In genomic region chr4:139307916-139308315, GRCm38 (mm10) we compare ENCODE assay signal across 15 mouse cellular contexts. TPM values are rescaled to one million over a fixed set of nuclear protein-coding genes. Genes with fewer than 3 reads are reported as not detected.
DNase-seq lines count a peak whose midpoint lies in the region; ATAC-seq and TF ChIP-seq lines count a peak whose summit lies in the region.
"Had no signal": no experiment of that assay in that cellular context is flagged by ENCODE, and none has a peak within 500 bp of the region (broad histone marks: within the 10 kb centered on the region; RNA-seq: fewer than 3 reads in every experiment).

No protein-coding gene starts in this region.

- ATAC-seq in kidney, embryonic 14.5 days (ENCODE audit: low FRiP score, low TSS enrichment), result no peak
- no peak for ATAC-seq in megakaryocyte-erythroid progenitor cell, adult 5-6 weeks (replicated peaks; ENCODE audit: low FRiP score, low TSS enrichment, poor library complexity, severe bottlenecking)
- ATAC-seq: forebrain, embryonic 13.5 days had no signal

- 0 out of 2 replicates have a peak, but pooled peaks cover 12% of the 10 kb centered on the region for H3K4me1 ChIP-seq in kidney, adult 2 months (ENCODE audit: control insufficient read depth, insufficient read depth, low read length)
- peaks cover 13% of the 10 kb centered on the region for H3K4me1 ChIP-seq in kidney, embryonic 14.5 days (ENCODE audit: control insufficient read depth, insufficient read depth, low read length)
- H3K4me1 ChIP-seq in CH12.LX (ENCODE audit: control insufficient read depth in 1 of 2, insufficient read depth in 2 of 2), result peaks cover 26 to 61% of the 10 kb centered on the region in 2 experiments
- peaks cover 58% of the 10 kb centered on the region for H3K4me1 ChIP-seq in megakaryocyte, embryonic 14.5 days

- no peak overlapping the region for H3K27ac ChIP-seq in kidney, adult 2 months (ENCODE audit: insufficient read depth, low read depth, low read length)
- no peak overlapping the region for H3K27ac ChIP-seq in kidney, embryonic 14.5 days (ENCODE audit: low read depth, low read length)
- no peak overlapping the region for H3K27ac ChIP-seq in CH12.LX (ENCODE audit: insufficient read depth, low read depth)
- H3K27ac ChIP-seq: forebrain, embryonic 13.5 days; hindbrain, embryonic 10.5 days; kidney, postnatal 0 days; left cerebral cortex, adult 2 months had no signal

- H3K79me2 ChIP-seq in CH12.LX (replicated peaks; ENCODE audit: control insufficient read depth, extremely low read depth, insufficient read depth, poor library complexity, severe bottlenecking), result no peaks in the 10 kb centered on the region

- no peak for TF ChIP-seq POLR2A in kidney, adult 2 months (IDR thresholded peaks at IDR 0.05; ENCODE audit: low read depth, low read length)
- TF ChIP-seq POLR2A in CH12.LX (IDR thresholded peaks at IDR 0.05; ENCODE audit: low read depth, low read length), result no peak

- 0 out of 2 replicates have a peak, but pooled peaks have one; percentile 44 for TF ChIP-seq EP300 in CH12.LX (IDR thresholded peaks at IDR 0.05; ENCODE audit: low read length)

- no peak overlapping the region for H3K4me2 ChIP-seq in kidney, embryonic 14.5 days (replicated peaks; ENCODE audit: low read depth, low read length)
- H3K4me2 ChIP-seq in CH12.LX (ENCODE audit: insufficient read depth, low read depth, poor library complexity, severe bottlenecking), result peak overlapping the region; percentile 8; the same call in 1 of the 2 replicates
- H3K4me2 ChIP-seq: forebrain, embryonic 13.5 days; midbrain, embryonic 11.5 days had no signal

- dilution Hi-C loops in CH12.LX (cut with MboI; ENCODE audit: extremely low pct_ligation_motif_present, extremely low pct_unique_long_range_greater_than_20kb, low sequenced_read_pairs), result no loop called here

- no peaks in the 10 kb centered on the region for H3K27me3 ChIP-seq in kidney, adult 2 months (replicated peaks; ENCODE audit: control insufficient read depth, insufficient read depth, low read length)
- H3K27me3 ChIP-seq in kidney, embryonic 14.5 days (ENCODE audit: control insufficient read depth, insufficient read depth, low read length), result no peaks in the 10 kb centered on the region
- H3K27me3 ChIP-seq in CH12.LX (replicated peaks), result peaks cover 8% of the 10 kb centered on the region
- H3K27me3 ChIP-seq in megakaryocyte, embryonic 14.5 days (replicated peaks), result peaks cover 12% of the 10 kb centered on the region

- 63% methylated on average over 5 of the region's 5 CpGs for WGBS in kidney, adult 2 months
- 90% methylated on average over 5 of the region's 5 CpGs for WGBS in kidney, embryonic 14.5 days

- peak; percentile 77 for DNase-seq in kidney, adult 2 months
- DNase-seq in A20 (ENCODE audit: low read depth, low spot score) (peak; percentile 76), CH12.LX (ENCODE audit: extremely low read depth) (peak; percentile 82)
- no peak for DNase-seq in layer of hippocampus, adult 8-10 months (ENCODE audit: low spot score in 2 of 2)
- DNase-seq: adrenal gland, postnatal 36 days; cerebellum, adult 8-10 months; right cerebral cortex, adult 18-20 months had no signal

- TF ChIP-seq CTCF in kidney, adult 2 months (conservative IDR thresholded peaks at IDR 0.05; ENCODE audit: insufficient read depth, insufficient read length, low read depth, low read length), result no peak
- no peak for TF ChIP-seq CTCF in CH12.LX (conservative IDR thresholded peaks at IDR 0.05 in 1 of 2, IDR thresholded peaks at IDR 0.05 in 1 of 2; ENCODE audit: low read depth in 2 of 2, low read length in 2 of 2)

- H3K36me3 ChIP-seq in kidney, adult 2 months (ENCODE audit: control insufficient read depth, insufficient read depth, low read length), result no peaks in the 10 kb centered on the region
- H3K36me3 ChIP-seq in kidney, embryonic 14.5 days (ENCODE audit: control insufficient read depth, insufficient read depth, low read length), result no peaks in the 10 kb centered on the region; the same call in 1 of the 2 replicates
- peaks cover 0 to 17% of the 10 kb centered on the region in 2 experiments for H3K36me3 ChIP-seq in CH12.LX (replicated peaks in 1 of 2; ENCODE audit: control insufficient read depth in 1 of 2, insufficient read depth in 1 of 2, low read length in 1 of 2)
- H3K36me3 ChIP-seq in megakaryocyte, embryonic 14.5 days (replicated peaks; ENCODE audit: low read length), result peaks cover 53% of the 10 kb centered on the region

- in situ Hi-C loops in CH12.LX (cut with MboI; ENCODE audit: low pct_ligation_motif_present, low pct_unique_long_range_greater_than_20kb, low sequenced_read_pairs), result no loop called here

- no peak for TF ChIP-seq RAD21 in CH12.LX (IDR thresholded peaks at IDR 0.05; ENCODE audit: low read depth, low read length)

- H3K9me3 ChIP-seq in kidney, embryonic 14.5 days (ENCODE audit: control insufficient read depth, low read length), result no peaks in the 10 kb centered on the region
- H3K9me3 ChIP-seq in CH12.LX (replicated peaks; ENCODE audit: low read length), result no peaks in the 10 kb centered on the region
- H3K9me3 ChIP-seq in megakaryocyte, embryonic 14.5 days, result no peaks in the 10 kb centered on the region
- H3K9me3 ChIP-seq: forebrain, embryonic 13.5 days; hindbrain, embryonic 10.5 days had no signal

- no peak overlapping the region for H3K9ac ChIP-seq in kidney, embryonic 14.5 days (ENCODE audit: low read depth, low read length)
- no peak overlapping the region for H3K9ac ChIP-seq in CH12.LX (ENCODE audit: insufficient read depth, low read depth)
- H3K9ac ChIP-seq: forebrain, embryonic 13.5 days had no signal

- H3K4me3 ChIP-seq in kidney, adult 2 months (ENCODE audit: insufficient read depth, low read depth, low read length), result no peak overlapping the region
- no peak overlapping the region for H3K4me3 ChIP-seq in kidney, embryonic 14.5 days (ENCODE audit: low read length)
- H3K4me3 ChIP-seq in CH12.LX (replicated peaks in 1 of 3; ENCODE audit: low read depth in 2 of 3, low read length in 2 of 3, poor library complexity in 1 of 3), result no peak overlapping the region
- peak overlapping the region; percentile 64 for H3K4me3 ChIP-seq in megakaryocyte, embryonic 14.5 days (replicated peaks)
- H3K4me3 ChIP-seq: forebrain, embryonic 13.5 days; hindbrain, embryonic 10.5 days; left cerebral cortex, adult 2 months had no signal

RNA-seq across cellular contexts. Expression of gene Pqlc2, which starts 2.6 kb away (rescaled TPM):
- 63.3 and 71.7 TPM in 2 replicates for polyA plus RNA-seq in kidney, adult 2 months (2012; rRNA removed)
- 10.4 and 13.3 TPM in 2 replicates for polyA plus RNA-seq in kidney, embryonic 14.5 days (2014; fragmentation: Nextera tagmentation; extraction: Ambion mirVana)
- total RNA-seq in CH12.LX (2012; rRNA removed) (6.2 and 7.1 TPM in 2 replicates), CH12.LX (2014; rRNA removed) (6.5 and 6.8 TPM in 2 replicates)
- polyA plus RNA-seq in CH12.LX (2012; ENCODE audit: insufficient read length, low read depth), result 7.4 and 8.1 TPM in 2 replicates
- polyA plus RNA-seq in megakaryocyte, embryonic 14.5 days (2012; ENCODE audit: insufficient read depth, low replicate concordance), result 26.5 and 33.4 TPM in 2 replicates
- total RNA-seq in layer of hippocampus, adult 8-10 months (2022), result 10 to 100 TPM; 13.0 to 17.7 (median 16.4) TPM
- total RNA-seq in megakaryocyte-erythroid progenitor cell, adult 5-6 weeks (2014; fragmentation: Nextera tagmentation), result 2.3 and 3.1 TPM in 2 replicates
- total RNA-seq in megakaryocyte-erythroid progenitor cell, adult 5-6 weeks (2017), result 4.0 and 6.6 TPM in 2 replicates

RNA-seq across cellular contexts. Expression of gene Akr7a5, which starts 2.6 kb away (rescaled TPM):
- polyA plus RNA-seq in kidney, adult 2 months (2012; rRNA removed), result 245 and 280 TPM in 2 replicates
- 139 and 141 TPM in 2 replicates for polyA plus RNA-seq in kidney, embryonic 14.5 days (2014; fragmentation: Nextera tagmentation; extraction: Ambion mirVana)
- total RNA-seq in CH12.LX (2012; rRNA removed) (30.4 and 37.7 TPM in 2 replicates), CH12.LX (2014; rRNA removed) (16.7 and 24.2 TPM in 2 replicates)
- 27.0 and 27.7 TPM in 2 replicates for polyA plus RNA-seq in CH12.LX (2012; ENCODE audit: insufficient read length, low read depth)
- polyA plus RNA-seq in megakaryocyte, embryonic 14.5 days (2012; ENCODE audit: insufficient read depth, low replicate concordance), result 35.7 and 43.6 TPM in 2 replicates
- 10 to 100 TPM; 25.5 to 34.0 (median 30.5) TPM for total RNA-seq in layer of hippocampus, adult 8-10 months (2022)
- 32.1 and 33.8 TPM in 2 replicates for total RNA-seq in megakaryocyte-erythroid progenitor cell, adult 5-6 weeks (2014; fragmentation: Nextera tagmentation)
- total RNA-seq in megakaryocyte-erythroid progenitor cell, adult 5-6 weeks (2017), result 8.8 and 14.8 TPM in 2 replicates

RNA-seq across cellular contexts. Expression of gene Mrto4, which starts 44.5 kb away (rescaled TPM):
- polyA plus RNA-seq in kidney, adult 2 months (2012; rRNA removed), result 16.3 and 21.2 TPM in 2 replicates
- polyA plus RNA-seq in kidney, embryonic 14.5 days (2014; fragmentation: Nextera tagmentation; extraction: Ambion mirVana), result 134 and 143 TPM in 2 replicates
- total RNA-seq in CH12.LX (2012; rRNA removed) (195 and 249 TPM in 2 replicates), CH12.LX (2014; rRNA removed) (176 and 190 TPM in 2 replicates)
- polyA plus RNA-seq in CH12.LX (2012; ENCODE audit: insufficient read length, low read depth), result 225 and 275 TPM in 2 replicates
- polyA plus RNA-seq in megakaryocyte, embryonic 14.5 days (2012; ENCODE audit: insufficient read depth, low replicate concordance), result 38.8 and 55.8 TPM in 2 replicates
- 10 to 100 TPM; 48.6 to 50.9 (median 49.8) TPM for total RNA-seq in layer of hippocampus, adult 8-10 months (2022)
- 200 and 273 TPM in 2 replicates for total RNA-seq in megakaryocyte-erythroid progenitor cell, adult 5-6 weeks (2014; fragmentation: Nextera tagmentation)
- 118 and 136 TPM in 2 replicates for total RNA-seq in megakaryocyte-erythroid progenitor cell, adult 5-6 weeks (2017)

RNA-seq across cellular contexts. Expression of gene Emc1, which starts 44.5 kb away (rescaled TPM):
- 29.2 and 31.4 TPM in 2 replicates for polyA plus RNA-seq in kidney, adult 2 months (2012; rRNA removed)
- polyA plus RNA-seq in kidney, embryonic 14.5 days (2014; fragmentation: Nextera tagmentation; extraction: Ambion mirVana), result 13.1 and 25.8 TPM in 2 replicates
- total RNA-seq in CH12.LX (2012; rRNA removed) (25.7 and 33.7 TPM in 2 replicates), CH12.LX (2014; rRNA removed) (19.1 and 20.8 TPM in 2 replicates)
- polyA plus RNA-seq in CH12.LX (2012; ENCODE audit: insufficient read length, low read depth), result 10.2 and 12.0 TPM in 2 replicates
- 2.2 and 3.3 TPM in 2 replicates for polyA plus RNA-seq in megakaryocyte, embryonic 14.5 days (2012; ENCODE audit: insufficient read depth, low replicate concordance)
- 10 to 100 TPM; 87.6 to 97.3 (median 92.2) TPM for total RNA-seq in layer of hippocampus, adult 8-10 months (2022)
- 30.4 and 34.5 TPM in 2 replicates for total RNA-seq in megakaryocyte-erythroid progenitor cell, adult 5-6 weeks (2014; fragmentation: Nextera tagmentation)
- total RNA-seq in megakaryocyte-erythroid progenitor cell, adult 5-6 weeks (2017), result 23.9 and 55.9 TPM in 2 replicates

RNA-seq across cellular contexts. Expression of gene Ubr4, which starts 44.5 kb away (rescaled TPM):
- polyA plus RNA-seq in kidney, adult 2 months (2012; rRNA removed), result 129 and 168 TPM in 2 replicates
- polyA plus RNA-seq in kidney, embryonic 14.5 days (2014; fragmentation: Nextera tagmentation; extraction: Ambion mirVana), result 69.0 and 88.6 TPM in 2 replicates
- total RNA-seq in CH12.LX (2012; rRNA removed) (71.9 and 90.8 TPM in 2 replicates), CH12.LX (2014; rRNA removed) (26.0 and 43.0 TPM in 2 replicates)
- 77.4 and 102 TPM in 2 replicates for polyA plus RNA-seq in CH12.LX (2012; ENCODE audit: insufficient read length, low read depth)
- 58.6 and 69.3 TPM in 2 replicates for polyA plus RNA-seq in megakaryocyte, embryonic 14.5 days (2012; ENCODE audit: insufficient read depth, low replicate concordance)
- total RNA-seq in layer of hippocampus, adult 8-10 months (2022), result 100 to 1,000 TPM; 155 to 193 (median 170) TPM
- total RNA-seq in megakaryocyte-erythroid progenitor cell, adult 5-6 weeks (2014; fragmentation: Nextera tagmentation), result 164 and 201 TPM in 2 replicates
- total RNA-seq in megakaryocyte-erythroid progenitor cell, adult 5-6 weeks (2017), result 78.1 and 79.4 TPM in 2 replicates

Comparison
In these comparisons a context has a peak if more than half of its experiments do, and no peak if none do; other contexts are left out.
1. DNase-seq: peak in kidney, adult 2 months (single experiment), A20 (single experiment) and CH12.LX (single experiment); none in layer of hippocampus, adult 8-10 months (0 of 2).